Mouse (Mus musculus) heart, adult 2 months (tissue): Measurements from ENCODE around the gene Gm6460.
"Not testable (repeated sequence)": the region's sequence is repeated elsewhere in the genome, so short reads cannot be mapped to it uniquely, and the experiment has no call there.

Experiments used
- CTCF ChIP-seq: fragments of 200-600 bp; IDR thresholded peaks from 2 replicates; pipeline ENCODE4 v1.8.1; 2022; ENCODE audit warnings: antibody characterized with exemption, mild to moderate bottlenecking, moderate library complexity
- EP300 ChIP-seq: fragments of 200-500 bp; IDR thresholded peaks from 2 replicates; pipeline ENCODE4 v1.6.1; 2011; ENCODE audit warnings: low read depth, low read length, control low read depth; ENCODE audit not compliant: insufficient read depth
- POLR2A ChIP-seq: fragments of 200-500 bp; IDR thresholded peaks from 2 replicates; pipeline ENCODE4 v1.6.1; 2011; ENCODE audit warnings: mild to moderate bottlenecking, low read depth, low read length, control low read depth; ENCODE audit not compliant: insufficient read depth

DNA sequence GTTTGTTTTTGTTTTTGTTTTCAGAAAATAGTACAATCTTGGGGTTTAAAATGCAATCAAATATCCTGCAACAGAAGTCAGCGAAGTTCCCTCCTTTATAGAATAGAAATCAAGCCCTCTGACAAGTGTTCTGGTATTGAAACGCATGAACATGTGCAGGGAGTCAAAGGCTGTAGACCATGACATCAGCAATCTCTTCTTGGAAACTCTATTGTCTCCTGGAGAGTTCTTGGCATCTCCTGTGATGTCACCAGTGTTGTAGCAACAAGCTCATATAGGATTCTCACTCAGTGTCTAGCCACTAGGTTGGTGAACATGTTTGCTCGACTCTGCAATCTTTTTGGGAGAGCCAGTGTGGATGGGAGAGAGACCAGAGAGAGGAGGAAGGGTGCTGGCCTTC, at the start of gene Gm6460:
- not testable (repeated sequence) for TF ChIP-seq POLR2A, CTCF, EP300
